Mouse (Mus musculus): ENCODE measurements around the gene Drg2. TPM values are rescaled to one million over a fixed set of nuclear protein-coding genes. Genes with fewer than 3 reads are reported as not detected.

The Drg2 gene
- polyA plus RNA-seq (2014; fragmentation: Nextera tagmentation; extraction: Ambion mirVana) = 113 and 118 TPM in 2 replicates

- H3K9me3 ChIP-seq (ENCODE audit: control insufficient read depth, low read length) = no peaks in the 10 kb centered on the region
- H3K9ac ChIP-seq (ENCODE audit: low read depth, low read length) = peak within 1 kb of the TSS; percentile 72
- peaks cover 4% of the 10 kb centered on the region for H3K4me1 ChIP-seq (replicated peaks; ENCODE audit: control insufficient read depth, insufficient read depth, low read length)
- DNase-seq (ENCODE audit: low spot score) (peak; percentile 97), ATAC-seq (ENCODE audit: low FRiP score) (peak; percentile 86)
- 5% methylated on average over 27 of the region's 27 CpGs for WGBS
- no peaks in the 10 kb centered on the region for H3K36me3 ChIP-seq (ENCODE audit: control insufficient read depth, insufficient read depth, low read length)
- peak within 1 kb of the TSS; percentile 58 for H3K4me2 ChIP-seq (replicated peaks; ENCODE audit: low read depth, low read length)
- H3K4me3 ChIP-seq (ENCODE audit: low read depth, low read length) = peak within 1 kb of the TSS; percentile 69
- no peaks in the 10 kb centered on the region for H3K27me3 ChIP-seq (ENCODE audit: control insufficient read depth, insufficient read depth, low read length)
- H3K27ac ChIP-seq (ENCODE audit: low read depth, low read length) = peak within 1 kb of the TSS; percentile 31; the same call in 1 of the 2 replicates
Measured at GRCm38 (mm10) chr11:60454080-60454744, at the start of gene Drg2. Drg2 (plus strand) TSS chr11:60454591.

DNA sequence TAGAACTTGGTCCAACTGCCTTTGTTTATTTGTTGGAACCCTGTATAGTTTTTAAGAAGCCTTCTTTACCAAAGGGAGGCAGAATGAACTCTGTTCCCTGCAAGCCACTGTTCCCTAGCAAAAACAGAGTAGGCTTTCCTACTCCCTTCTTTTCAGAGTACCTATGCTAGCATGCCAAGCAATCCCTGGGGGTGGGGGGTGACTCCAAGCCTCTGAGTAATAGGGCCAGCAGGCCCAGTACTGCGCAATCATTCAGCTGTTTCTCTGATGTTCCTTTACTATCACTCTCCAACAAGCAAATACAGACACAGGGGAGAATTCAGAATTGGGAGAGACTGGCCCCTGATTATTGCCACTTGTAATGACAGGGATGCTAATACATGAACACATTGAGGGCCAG is 47.8 kb upstream of the Drg2 start:
- Histone ChIP-seq H3K27me3 (ENCODE audit: control insufficient read depth, insufficient read depth, low read length) (no peaks in the 10 kb centered on the region), H3K9ac (ENCODE audit: low read depth, low read length) (no peak overlapping the region), H3K4me1 (replicated peaks; ENCODE audit: control insufficient read depth, insufficient read depth, low read length) (no peaks in the 10 kb centered on the region), H3K27ac (ENCODE audit: low read depth, low read length) (no peak overlapping the region), H3K4me3 (ENCODE audit: low read depth, low read length) (no peak overlapping the region), H3K4me2 (replicated peaks; ENCODE audit: low read depth, low read length) (no peak overlapping the region), H3K9me3 (ENCODE audit: control insufficient read depth, low read length) (no peaks in the 10 kb centered on the region), H3K36me3 (ENCODE audit: control insufficient read depth, insufficient read depth, low read length) (no peaks in the 10 kb centered on the region)
- no peak for ATAC-seq (ENCODE audit: low FRiP score)
- DNase-seq (ENCODE audit: low spot score) = no peak
- 100% methylated on average over 1 of the region's 1 CpGs for WGBS

- Histone ChIP-seq H3K27me3 (ENCODE audit: control insufficient read depth, insufficient read depth, low read length) (no peaks in the 10 kb centered on the region), H3K4me2 (replicated peaks; ENCODE audit: low read depth, low read length) (no peak overlapping the region), H3K9me3 (ENCODE audit: control insufficient read depth, low read length) (no peaks in the 10 kb centered on the region), H3K4me3 (ENCODE audit: low read depth, low read length) (no peak overlapping the region), H3K27ac (ENCODE audit: low read depth, low read length) (no peak overlapping the region), H3K4me1 (replicated peaks; ENCODE audit: control insufficient read depth, insufficient read depth, low read length) (no peaks in the 10 kb centered on the region), H3K36me3 (ENCODE audit: control insufficient read depth, insufficient read depth, low read length) (no peaks in the 10 kb centered on the region), H3K9ac (ENCODE audit: low read depth, low read length) (no peak overlapping the region)
- WGBS = 13% methylated on average over 3 of the region's 3 CpGs
- peak; percentile 88 for DNase-seq (ENCODE audit: low spot score)
- ATAC-seq (ENCODE audit: low FRiP score) = no peak
Measured at GRCm38 (mm10) chr11:60412173-60412572, 42.2 kb upstream of the Drg2 start.

- WGBS = 94% methylated on average over 2 of the region's 2 CpGs
- Histone ChIP-seq H3K4me1 (replicated peaks; ENCODE audit: control insufficient read depth, insufficient read depth, low read length) (no peaks in the 10 kb centered on the region), H3K4me3 (ENCODE audit: low read depth, low read length) (no peak overlapping the region), H3K36me3 (ENCODE audit: control insufficient read depth, insufficient read depth, low read length) (no peaks in the 10 kb centered on the region), H3K27ac (ENCODE audit: low read depth, low read length) (no peak overlapping the region), H3K9me3 (ENCODE audit: control insufficient read depth, low read length) (no peaks in the 10 kb centered on the region), H3K27me3 (ENCODE audit: control insufficient read depth, insufficient read depth, low read length) (no peaks in the 10 kb centered on the region), H3K4me2 (replicated peaks; ENCODE audit: low read depth, low read length) (no peak overlapping the region), H3K9ac (ENCODE audit: low read depth, low read length) (no peak overlapping the region)
- DNase-seq (ENCODE audit: low spot score) = no peak
- ATAC-seq (ENCODE audit: low FRiP score) = no peak
Measured at GRCm38 (mm10) chr11:60412921-60413320, 41.5 kb upstream of the Drg2 start.

DNA sequence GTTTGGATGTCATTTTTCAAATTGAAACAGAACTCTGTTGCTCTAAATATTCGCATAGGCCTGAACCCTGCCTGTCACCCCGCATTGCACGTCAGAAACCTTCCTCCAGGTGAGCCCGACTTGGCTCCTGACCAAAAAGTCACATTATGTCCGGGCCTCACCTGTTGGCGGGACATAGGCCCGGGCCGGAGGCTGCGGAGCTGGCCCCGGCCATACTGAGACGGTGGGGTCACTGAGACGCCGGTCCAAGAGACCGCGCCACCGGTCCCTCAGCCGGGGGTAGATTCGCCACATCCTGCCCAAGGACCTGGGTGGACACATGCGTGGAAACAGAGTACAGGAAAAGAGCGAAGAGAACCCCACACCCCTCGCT is 37.8 kb upstream of the Drg2 start:
- Histone ChIP-seq H3K36me3 (ENCODE audit: control insufficient read depth, insufficient read depth, low read length) (no peaks in the 10 kb centered on the region), H3K9me3 (ENCODE audit: control insufficient read depth, low read length) (no peaks in the 10 kb centered on the region), H3K9ac (ENCODE audit: low read depth, low read length) (peak overlapping the region; percentile 83), H3K27me3 (ENCODE audit: control insufficient read depth, insufficient read depth, low read length) (no peaks in the 10 kb centered on the region), H3K4me1 (replicated peaks; ENCODE audit: control insufficient read depth, insufficient read depth, low read length) (peaks cover 3% of the 10 kb centered on the region; the same call in 1 of the 2 replicates), H3K4me2 (replicated peaks; ENCODE audit: low read depth, low read length) (peak overlapping the region; percentile 78), H3K27ac (ENCODE audit: low read depth, low read length) (peak overlapping the region; percentile 51; the same call in 1 of the 2 replicates), H3K4me3 (ENCODE audit: low read depth, low read length) (peak overlapping the region; percentile 77)
- no peak for DNase-seq (ENCODE audit: low spot score)
- ATAC-seq (ENCODE audit: low FRiP score) = peak; percentile 70
- under 1% methylated on average over 21 of the region's 21 CpGs for WGBS

DNA sequence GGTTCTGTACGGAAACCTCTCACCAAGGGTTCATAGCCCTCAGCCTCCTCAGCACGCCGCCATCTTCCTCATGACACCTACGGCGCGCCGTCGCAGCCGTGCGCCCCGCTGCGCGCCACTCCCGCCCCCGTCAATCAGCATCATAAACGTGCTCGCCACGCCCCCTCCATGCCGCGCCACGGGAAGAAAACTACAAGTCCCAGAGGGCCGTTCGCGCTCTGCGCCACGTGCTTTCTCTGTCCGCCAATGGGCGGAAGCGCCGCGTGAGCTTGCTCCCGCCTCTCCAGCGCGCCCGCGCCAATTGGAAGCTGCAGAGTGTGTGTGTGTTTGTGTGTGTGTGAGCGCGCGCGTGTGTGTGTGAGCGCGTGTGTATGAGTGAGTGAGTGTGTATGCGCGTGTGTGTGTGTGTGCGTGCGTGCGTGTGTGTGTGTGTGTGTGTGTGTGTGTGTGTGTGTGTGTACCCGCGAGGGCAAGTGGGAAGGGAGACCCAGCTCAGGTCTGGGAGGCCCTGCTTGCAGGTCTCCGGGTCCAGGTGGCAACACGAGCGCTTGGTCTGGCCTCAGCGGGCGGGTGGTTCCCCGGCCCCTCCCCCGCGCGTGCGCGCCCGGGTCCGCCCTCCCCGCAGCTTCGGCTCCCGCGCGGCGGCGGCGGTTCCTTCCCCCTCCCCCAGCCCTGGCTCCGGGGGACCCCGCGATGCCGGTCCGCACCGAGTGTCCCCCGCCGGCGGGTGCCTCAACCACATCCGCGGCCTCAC is 37.3 kb upstream of the Drg2 start, which contains the start of gene Gid4:
Gene Gid4, plus strand, starts transcription at position 183 of the 754 bp plus-strand sequence.
- DNase-seq (ENCODE audit: low spot score) = peak; percentile 99
- Histone ChIP-seq H3K4me2 (replicated peaks; ENCODE audit: low read depth, low read length) (peak within 1 kb of the TSS; percentile 78), H3K9ac (ENCODE audit: low read depth, low read length) (peak within 1 kb of the TSS; percentile 83), H3K9me3 (ENCODE audit: control insufficient read depth, low read length) (no peaks in the 10 kb centered on the region), H3K36me3 (ENCODE audit: control insufficient read depth, insufficient read depth, low read length) (no peaks in the 10 kb centered on the region), H3K4me3 (ENCODE audit: low read depth, low read length) (peak within 1 kb of the TSS; percentile 77), H3K4me1 (replicated peaks; ENCODE audit: control insufficient read depth, insufficient read depth, low read length) (peaks cover 3% of the 10 kb centered on the region; the same call in 1 of the 2 replicates), H3K27ac (ENCODE audit: low read depth, low read length) (peak within 1 kb of the TSS; percentile 63; the same call in 1 of the 2 replicates), H3K27me3 (ENCODE audit: control insufficient read depth, insufficient read depth, low read length) (no peaks in the 10 kb centered on the region)
- WGBS = 0% methylated on average over 67 of the region's 81 CpGs
- ATAC-seq (ENCODE audit: low FRiP score) = peak; percentile 97

- H3K4me1 ChIP-seq (replicated peaks; ENCODE audit: control insufficient read depth, insufficient read depth, low read length) = peaks cover 3% of the 10 kb centered on the region; the same call in 1 of the 2 replicates
- H3K27ac ChIP-seq (ENCODE audit: low read depth, low read length) = peak within 1 kb of the TSS; percentile 63; the same call in 1 of the 2 replicates
- no peaks in the 10 kb centered on the region for H3K36me3 ChIP-seq (ENCODE audit: control insufficient read depth, insufficient read depth, low read length)
- H3K27me3 ChIP-seq (ENCODE audit: control insufficient read depth, insufficient read depth, low read length) = no peaks in the 10 kb centered on the region
- H3K9ac ChIP-seq (ENCODE audit: low read depth, low read length) = peak within 1 kb of the TSS; percentile 82
- H3K4me3 ChIP-seq (ENCODE audit: low read depth, low read length) = peak within 1 kb of the TSS; percentile 77
- no peaks in the 10 kb centered on the region for H3K9me3 ChIP-seq (ENCODE audit: control insufficient read depth, low read length)
- DNase-seq (ENCODE audit: low spot score) (peak; percentile 61), ATAC-seq (ENCODE audit: low FRiP score) (peak; percentile 37)
- H3K4me2 ChIP-seq (replicated peaks; ENCODE audit: low read depth, low read length) = peak within 1 kb of the TSS; percentile 78
- under 1% methylated on average over 39 of the region's 39 CpGs for WGBS
Measured at GRCm38 (mm10) chr11:60417717-60418472, 36.5 kb upstream of the Drg2 start, which contains the start of gene Atpaf2. Atpaf2 (minus strand) TSS chr11:60418457.

DNA sequence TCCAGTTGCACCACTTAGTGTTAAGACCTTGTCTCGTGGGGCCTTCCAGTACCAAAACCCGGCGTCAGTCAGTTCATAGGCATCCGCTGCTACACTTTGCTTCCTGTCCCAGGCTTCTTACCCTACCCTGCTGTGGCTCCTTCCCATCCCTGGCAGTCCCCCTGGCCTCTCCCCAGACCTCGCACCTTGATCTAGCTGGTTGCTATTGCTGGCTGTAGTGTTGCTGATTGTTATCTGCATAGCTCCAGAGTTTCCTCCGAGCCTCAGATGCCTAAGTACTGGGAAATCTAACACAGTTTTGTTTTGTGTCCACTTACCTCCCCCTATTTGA is 36.0 kb upstream of the Drg2 start:
- H3K27me3 ChIP-seq (ENCODE audit: control insufficient read depth, insufficient read depth, low read length) = no peaks in the 10 kb centered on the region
- no peak overlapping the region for H3K27ac ChIP-seq (ENCODE audit: low read depth, low read length)
- peak overlapping the region; percentile 77 for H3K4me3 ChIP-seq (ENCODE audit: low read depth, low read length)
- no peak for ATAC-seq (ENCODE audit: low FRiP score)
- DNase-seq (ENCODE audit: low spot score) = no peak
- WGBS = 30% methylated on average over 6 of the region's 6 CpGs
- H3K36me3 ChIP-seq (ENCODE audit: control insufficient read depth, insufficient read depth, low read length) = no peaks in the 10 kb centered on the region
- H3K9ac ChIP-seq (ENCODE audit: low read depth, low read length) = peak overlapping the region; percentile 82
- H3K4me2 ChIP-seq (replicated peaks; ENCODE audit: low read depth, low read length) = peak overlapping the region; percentile 78
- H3K4me1 ChIP-seq (replicated peaks; ENCODE audit: control insufficient read depth, insufficient read depth, low read length) = peaks cover 3% of the 10 kb centered on the region; the same call in 1 of the 2 replicates
- H3K9me3 ChIP-seq (ENCODE audit: control insufficient read depth, low read length) = no peaks in the 10 kb centered on the region

Measured in hindbrain, embryonic 11.5 days (tissue).